In the genomic region with DNA sequence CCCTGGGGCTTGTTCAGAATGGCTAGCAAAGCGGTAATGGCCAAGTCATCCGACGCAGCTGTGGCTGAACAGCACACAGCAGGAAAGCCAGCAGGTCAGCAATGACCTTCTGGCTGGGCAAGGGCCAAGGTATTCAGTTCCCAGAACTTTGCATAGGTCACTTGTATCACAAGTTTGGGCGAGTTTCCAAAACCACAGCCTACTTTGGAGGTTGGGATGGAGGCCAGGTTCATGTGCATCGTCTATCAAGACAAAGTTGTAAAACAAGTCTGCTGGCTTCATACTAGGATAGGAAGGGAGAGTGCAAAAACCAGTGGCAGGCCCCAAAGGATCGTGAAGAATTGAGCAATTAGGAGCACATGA, we compare ENCODE assay signal across 10 mouse cellular contexts.
DNase-seq lines count a peak whose midpoint lies in the region; ATAC-seq lines count a peak whose summit lies in the region.
"Had no signal": no experiment of that assay in that cellular context is flagged by ENCODE, and none has a peak within 500 bp of the region (broad histone marks: within the 10 kb centered on the region; RNA-seq: fewer than 3 reads in every experiment).

No protein-coding gene starts in this region.

- peak; percentile 1 to 4 for DNase-seq in thymus, adult 18-20 months
- DNase-seq in thymus, postnatal 10 days (ENCODE audit: low spot score in 2 of 2) = no peak
- DNase-seq in gastrocnemius, postnatal 25 days = peak; percentile 86
- DNase-seq in kidney, postnatal 25 days = peak; percentile 86 to 91
- DNase-seq in urinary bladder, postnatal 25 days (ENCODE audit: low spot score) = peak; percentile 10
- DNase-seq in right cerebral cortex, postnatal 10 days (ENCODE audit: low spot score in 2 of 2) = no peak
- DNase-seq in spleen, postnatal 10 days (ENCODE audit: low spot score in 2 of 2) = no peak

- no peak overlapping the region for H3K27ac ChIP-seq in forebrain, embryonic 13.5 days
- H3K27ac ChIP-seq: embryonic facial prominence, embryonic 13.5 days; liver, embryonic 14.5 days had no signal

- ATAC-seq in forebrain, embryonic 13.5 days = no peak

- H3K4me3 ChIP-seq in forebrain, embryonic 13.5 days = no peak overlapping the region
- H3K4me3 ChIP-seq: embryonic facial prominence, embryonic 13.5 days had no signal

- H3K9ac ChIP-seq in forebrain, embryonic 13.5 days = no peak overlapping the region
- H3K9ac ChIP-seq: embryonic facial prominence, embryonic 13.5 days; liver, embryonic 14.5 days had no signal

- H3K36me3 ChIP-seq in forebrain, embryonic 13.5 days (ENCODE audit: poor library complexity, severe bottlenecking) = no peaks in the 10 kb centered on the region
- H3K36me3 ChIP-seq: embryonic facial prominence, embryonic 13.5 days had no signal

- H3K4me1 ChIP-seq in forebrain, embryonic 13.5 days = no peaks in the 10 kb centered on the region
- H3K4me1 ChIP-seq: embryonic facial prominence, embryonic 13.5 days had no signal

- 58% methylated on average over 6 of the region's 6 CpGs for WGBS in forebrain, embryonic 13.5 days

- H3K27me3 ChIP-seq in forebrain, embryonic 13.5 days = no peaks in the 10 kb centered on the region
- H3K27me3 ChIP-seq: embryonic facial prominence, embryonic 13.5 days had no signal

- H3K9me3 ChIP-seq in forebrain, embryonic 13.5 days (replicated peaks) = no peaks in the 10 kb centered on the region
- H3K9me3 ChIP-seq: embryonic facial prominence, embryonic 13.5 days had no signal

- no peak overlapping the region for H3K4me2 ChIP-seq in forebrain, embryonic 13.5 days
- H3K4me2 ChIP-seq: embryonic facial prominence, embryonic 13.5 days had no signal

Comparison
In these comparisons a context has a peak if more than half of its experiments do, and no peak if none do; other contexts are left out.
1. DNase-seq: peak in thymus, adult 18-20 months (2 of 2), gastrocnemius, postnatal 25 days (single experiment), kidney, postnatal 25 days (2 of 2) and urinary bladder, postnatal 25 days (single experiment); none in thymus, postnatal 10 days (0 of 2), right cerebral cortex, postnatal 10 days (0 of 2) and spleen, postnatal 10 days (0 of 2).